Mouse (Mus musculus): ENCODE results near the gene Ccdc85c. TPM values are rescaled to one million over a fixed set of nuclear protein-coding genes. Genes with fewer than 3 reads are reported as not detected.
A peak's percentile ranks its signal among the peaks of the same experiment; 100 is the strongest.

Ccdc85c gene
- polyA plus RNA-seq, 1 experiment from 2014 or later: 15.8 TPM

DNA sequence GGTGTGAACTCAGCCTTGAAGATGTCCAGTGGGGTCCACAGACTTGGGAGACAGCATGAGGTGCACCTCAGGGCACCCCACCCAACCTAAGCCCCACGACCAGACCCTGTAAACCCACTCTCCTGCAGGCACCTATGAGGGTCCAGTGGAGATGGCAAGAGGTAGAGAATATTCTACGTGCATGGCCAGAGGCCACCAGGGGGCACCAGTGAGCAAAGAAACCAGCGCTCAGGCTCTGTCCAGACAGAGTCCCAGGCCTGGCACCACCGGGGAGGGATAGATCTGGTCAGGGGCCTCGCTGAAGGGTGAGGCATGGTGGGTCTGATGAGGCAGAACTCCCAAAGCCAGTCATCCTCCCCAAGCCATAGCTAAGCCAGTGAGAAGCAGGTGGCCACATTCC, 68.6 kb downstream of the Ccdc85c start:
- Histone ChIP-seq H3K27ac (replicated peaks) (no peak overlapping the region), H3K36me3 (peaks cover 55% of the 10 kb centered on the region), H3K4me2 (no peak overlapping the region), H3K9me3 (no peaks in the 10 kb centered on the region), H3K4me3 (no peak overlapping the region), H3K4me1 (replicated peaks) (peaks cover 36% of the 10 kb centered on the region), H3K27me3 (no peaks in the 10 kb centered on the region), H3K9ac (no peak overlapping the region)
- peak; percentile 58 for ATAC-seq (ENCODE audit: low read depth)
- WGBS: 11% methylated on average over 5 of the region's 5 CpGs

DNA sequence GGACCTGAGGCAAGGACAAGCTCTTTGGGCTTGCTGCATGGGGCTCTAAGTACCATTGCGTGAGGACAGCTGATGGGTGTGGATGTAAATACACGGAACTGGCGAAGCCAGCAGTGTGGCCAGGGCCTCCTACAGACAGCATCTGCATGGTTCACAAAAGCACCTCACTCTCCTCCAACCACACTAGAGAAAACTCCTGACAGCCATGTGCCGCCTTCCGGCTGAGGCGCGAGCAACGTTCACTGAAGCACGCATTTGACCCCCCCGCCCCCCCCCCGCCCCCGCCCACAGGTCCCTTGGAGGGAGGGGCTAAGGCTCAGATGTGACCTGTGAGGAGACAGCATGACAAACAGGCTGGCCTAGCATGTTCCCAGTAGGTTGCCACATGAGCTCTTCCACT, 70.2 kb downstream of the Ccdc85c start:
- no peaks in the 10 kb centered on the region for H3K9me3 ChIP-seq

DNA sequence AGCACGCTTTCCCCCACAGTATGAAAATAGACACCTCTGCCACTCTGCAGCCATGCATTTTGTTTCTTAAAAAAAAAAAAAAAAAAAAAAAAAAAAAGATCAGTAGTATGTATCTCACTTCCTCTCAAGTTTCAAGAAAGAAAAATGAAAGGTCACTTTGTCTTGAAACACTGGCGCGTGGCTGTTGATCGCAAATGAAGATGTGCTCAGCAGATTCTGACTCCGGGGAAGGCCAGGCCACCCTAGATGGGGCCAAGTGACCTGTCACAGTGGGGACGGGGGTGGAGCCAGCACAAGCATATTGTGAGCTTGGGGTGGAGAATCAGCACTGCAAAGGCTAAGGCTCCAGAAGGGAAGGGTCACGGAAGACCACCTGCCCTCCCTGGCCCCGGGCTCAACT, 71.3 kb downstream of the Ccdc85c start:
- H3K9me3 ChIP-seq: no peaks in the 10 kb centered on the region
- no peak for ATAC-seq (ENCODE audit: low read depth)
- peaks cover 11% of the 10 kb centered on the region; the same call in 1 of the 2 replicates for H3K4me1 ChIP-seq (replicated peaks)
- WGBS: 69% methylated on average over 8 of the region's 8 CpGs
- no peak overlapping the region for H3K27ac ChIP-seq (replicated peaks)
- H3K9ac ChIP-seq: no peak overlapping the region
- no peak overlapping the region for H3K4me2 ChIP-seq
- H3K27me3 ChIP-seq: no peaks in the 10 kb centered on the region
- peaks cover 83% of the 10 kb centered on the region for H3K36me3 ChIP-seq
- H3K4me3 ChIP-seq: no peak overlapping the region

More for the DNA sequence above, 70.2 kb downstream of the Ccdc85c start:
- Histone ChIP-seq H3K27ac (replicated peaks) (no peak overlapping the region), H3K27me3 (no peaks in the 10 kb centered on the region), H3K36me3 (peaks cover 72% of the 10 kb centered on the region), H3K4me1 (replicated peaks) (peaks cover 22% of the 10 kb centered on the region), H3K9ac (no peak overlapping the region), H3K4me2 (no peak overlapping the region), H3K4me3 (no peak overlapping the region)
- 69% methylated on average over 12 of the region's 12 CpGs for WGBS
- ATAC-seq (ENCODE audit: low read depth): no peak

DNA sequence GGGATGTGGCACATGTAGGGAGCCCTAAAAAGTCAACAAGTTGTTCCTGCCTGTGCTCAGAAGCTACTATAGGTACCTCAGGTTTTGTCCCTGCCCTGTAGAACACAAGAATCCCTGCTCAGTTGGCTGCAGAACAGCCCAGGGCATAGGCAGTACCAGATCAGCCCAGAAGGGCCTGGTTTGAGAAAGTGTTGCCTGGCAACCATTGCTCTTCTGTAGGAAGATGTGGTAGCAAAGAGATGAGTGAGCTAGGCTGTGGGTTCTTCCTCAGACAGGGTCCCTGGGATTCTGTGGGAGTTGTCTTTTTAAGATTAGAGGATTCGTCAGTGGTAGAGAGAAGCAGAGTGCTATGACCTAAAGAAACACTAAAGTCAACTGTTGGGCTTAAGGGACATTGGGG, 75.1 kb downstream of the Ccdc85c start:
- H3K36me3 ChIP-seq: peaks cover 99% of the 10 kb centered on the region

DNA sequence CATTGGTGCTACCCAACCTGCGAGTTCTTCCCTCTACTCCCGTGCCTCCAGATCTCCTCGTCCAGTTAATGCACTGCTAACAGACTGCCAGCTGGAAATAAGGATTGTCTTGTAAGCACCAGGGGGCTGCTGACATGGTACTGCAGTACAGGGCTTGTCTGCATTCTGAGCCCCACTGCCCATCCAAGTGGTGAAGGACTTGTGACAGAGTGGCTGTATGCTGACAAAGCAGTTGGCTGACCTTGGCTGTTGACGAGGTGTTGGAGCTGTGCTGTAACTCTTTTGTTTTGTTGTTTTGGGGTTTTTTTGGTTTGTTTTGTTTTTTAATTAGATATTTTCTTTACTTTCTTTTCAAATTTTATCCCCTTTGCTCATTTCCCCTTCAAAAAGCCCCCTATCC, 76.8 kb downstream of the Ccdc85c start:
- Histone ChIP-seq H3K27ac (replicated peaks) (no peak overlapping the region), H3K9me3 (no peaks in the 10 kb centered on the region), H3K4me3 (no peak overlapping the region), H3K36me3 (peaks cover 100% of the 10 kb centered on the region), H3K4me1 (replicated peaks) (no peaks in the 10 kb centered on the region), H3K27me3 (no peaks in the 10 kb centered on the region), H3K9ac (no peak overlapping the region), H3K4me2 (no peak overlapping the region)
- 82% methylated on average over 4 of the region's 4 CpGs for WGBS
- no peak for ATAC-seq (ENCODE audit: low read depth)

More for the DNA sequence above, 75.1 kb downstream of the Ccdc85c start:
- 93% methylated on average over 1 of the region's 1 CpGs for WGBS
- H3K9ac ChIP-seq: no peak overlapping the region
- H3K4me2 ChIP-seq: no peak overlapping the region
- H3K27ac ChIP-seq (replicated peaks): no peak overlapping the region
- H3K27me3 ChIP-seq: no peaks in the 10 kb centered on the region
- no peak overlapping the region for H3K4me3 ChIP-seq
- no peaks in the 10 kb centered on the region for H3K4me1 ChIP-seq (replicated peaks)
- H3K9me3 ChIP-seq: no peaks in the 10 kb centered on the region
- no peak for ATAC-seq (ENCODE audit: low read depth)

DNA sequence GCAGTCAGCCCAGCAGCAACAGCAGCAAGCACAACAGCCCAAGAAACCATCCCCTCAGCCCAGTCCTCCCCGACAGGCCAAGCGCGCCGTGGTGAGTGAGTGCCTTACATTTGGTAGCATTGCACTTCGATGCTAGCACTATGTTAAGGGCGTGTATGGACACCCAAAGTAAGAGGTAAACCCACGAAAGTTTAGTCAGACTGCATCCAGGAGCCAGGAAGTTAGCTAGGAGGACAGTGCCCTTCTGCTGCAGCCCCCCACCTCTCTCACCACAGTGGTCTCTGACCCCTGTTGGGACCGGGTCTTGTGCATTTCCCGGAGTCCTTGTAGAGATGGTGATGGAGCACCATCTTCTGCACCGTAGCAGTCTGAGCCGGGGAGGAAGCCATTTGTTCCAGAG, 79.5 kb downstream of the Ccdc85c start:
- H3K4me1 ChIP-seq (replicated peaks): no peaks in the 10 kb centered on the region
- no peak overlapping the region for H3K4me3 ChIP-seq
- no peak for ATAC-seq (ENCODE audit: low read depth)
- H3K4me2 ChIP-seq: no peak overlapping the region
- H3K27ac ChIP-seq (replicated peaks): no peak overlapping the region
- no peaks in the 10 kb centered on the region for H3K27me3 ChIP-seq
- no peaks in the 10 kb centered on the region for H3K9me3 ChIP-seq
- H3K36me3 ChIP-seq: peaks cover 98% of the 10 kb centered on the region
- WGBS: 94% methylated on average over 11 of the region's 11 CpGs
- no peak overlapping the region for H3K9ac ChIP-seq

DNA sequence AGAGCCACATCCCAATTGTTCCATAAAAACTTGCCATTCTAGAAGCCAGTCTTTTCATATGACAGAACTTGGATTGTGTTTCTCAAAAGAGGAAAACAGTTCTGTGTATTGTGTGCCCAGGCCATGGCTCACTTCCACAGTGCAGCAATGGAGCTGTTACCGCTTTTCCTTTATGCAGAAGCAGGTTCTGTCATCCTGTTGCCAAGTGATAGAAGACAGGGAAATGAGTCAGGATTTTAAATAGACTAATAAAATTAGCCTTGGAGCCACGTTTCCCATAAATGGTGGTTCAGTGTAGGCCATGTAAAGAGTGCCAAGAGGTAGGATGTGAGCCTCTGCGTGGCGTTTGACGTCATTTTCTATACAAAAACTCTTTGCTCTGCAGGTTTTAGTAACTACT, 81.3 kb downstream of the Ccdc85c start:
- no peaks in the 10 kb centered on the region for H3K27me3 ChIP-seq
- ATAC-seq (ENCODE audit: low read depth): no peak
- peaks cover 97% of the 10 kb centered on the region for H3K36me3 ChIP-seq
- H3K27ac ChIP-seq (replicated peaks): no peak overlapping the region
- no peak overlapping the region for H3K9ac ChIP-seq
- H3K4me2 ChIP-seq: no peak overlapping the region
- no peaks in the 10 kb centered on the region for H3K4me1 ChIP-seq (replicated peaks)
- H3K9me3 ChIP-seq: no peaks in the 10 kb centered on the region
- 93% methylated on average over 5 of the region's 5 CpGs for WGBS
- no peak overlapping the region for H3K4me3 ChIP-seq

DNA sequence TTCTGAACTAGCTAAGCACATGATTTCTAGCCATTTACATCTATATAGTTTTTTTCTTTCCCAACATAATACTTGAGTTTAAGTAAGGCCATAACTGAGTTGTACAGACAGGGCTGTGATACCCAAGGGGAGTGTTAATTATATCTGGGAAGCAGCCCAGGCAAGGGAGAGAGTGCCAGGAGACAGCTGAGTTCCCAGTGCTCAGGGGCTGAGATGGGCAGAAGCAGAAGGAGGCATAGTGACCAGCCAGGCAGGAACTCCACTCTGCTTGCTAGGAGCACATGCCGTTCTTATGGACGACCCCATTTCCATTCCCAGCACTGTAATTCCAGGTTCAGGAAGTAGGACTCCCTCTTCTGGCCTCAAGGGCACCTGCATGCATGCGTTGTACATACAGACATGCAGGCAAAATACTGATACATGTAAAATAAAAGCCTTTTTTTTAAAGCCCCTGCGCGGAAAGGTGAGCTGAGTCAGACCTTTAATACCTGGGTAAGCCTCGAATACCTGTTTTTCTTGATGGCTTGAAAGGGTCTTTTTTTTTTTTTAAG, 87.6 kb downstream of the Ccdc85c start:
- peaks cover 86% of the 10 kb centered on the region for H3K36me3 ChIP-seq
- no peak overlapping the region for H3K4me3 ChIP-seq
- 92% methylated on average over 6 of the region's 6 CpGs for WGBS
- no peaks in the 10 kb centered on the region for H3K9me3 ChIP-seq
- no peak overlapping the region for H3K4me2 ChIP-seq
- H3K4me1 ChIP-seq (replicated peaks): peaks cover 8% of the 10 kb centered on the region
- H3K27ac ChIP-seq (replicated peaks): no peak overlapping the region
- H3K27me3 ChIP-seq: no peaks in the 10 kb centered on the region
- no peak overlapping the region for H3K9ac ChIP-seq
- ATAC-seq (ENCODE audit: low read depth): no peak

DNA sequence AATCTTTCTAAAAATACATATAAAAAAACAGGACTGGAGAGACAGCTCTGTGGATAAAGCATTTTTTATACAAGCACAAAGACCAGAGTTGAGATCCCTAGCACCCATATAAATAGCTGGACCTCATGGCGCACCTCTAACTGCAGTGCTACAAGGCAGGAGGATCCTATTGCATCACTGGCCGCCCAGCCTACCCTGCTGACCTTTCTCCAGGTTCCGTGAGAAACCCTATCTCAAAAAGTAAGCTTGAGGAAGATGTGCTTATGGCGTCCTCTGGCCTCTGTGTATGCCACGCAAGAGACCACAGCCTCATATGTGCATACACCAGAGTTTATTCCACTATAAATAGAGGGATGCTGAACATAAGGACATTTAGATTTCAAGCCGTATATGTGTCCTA, 93.5 kb downstream of the Ccdc85c start:
- Histone ChIP-seq H3K9ac (no peak overlapping the region), H3K4me1 (replicated peaks) (peaks cover 35% of the 10 kb centered on the region), H3K27ac (replicated peaks) (no peak overlapping the region), H3K4me2 (no peak overlapping the region), H3K9me3 (no peaks in the 10 kb centered on the region), H3K27me3 (no peaks in the 10 kb centered on the region), H3K4me3 (no peak overlapping the region), H3K36me3 (peaks cover 41% of the 10 kb centered on the region)
- WGBS: 93% methylated on average over 6 of the region's 6 CpGs
- no peak for ATAC-seq (ENCODE audit: low read depth)

DNA sequence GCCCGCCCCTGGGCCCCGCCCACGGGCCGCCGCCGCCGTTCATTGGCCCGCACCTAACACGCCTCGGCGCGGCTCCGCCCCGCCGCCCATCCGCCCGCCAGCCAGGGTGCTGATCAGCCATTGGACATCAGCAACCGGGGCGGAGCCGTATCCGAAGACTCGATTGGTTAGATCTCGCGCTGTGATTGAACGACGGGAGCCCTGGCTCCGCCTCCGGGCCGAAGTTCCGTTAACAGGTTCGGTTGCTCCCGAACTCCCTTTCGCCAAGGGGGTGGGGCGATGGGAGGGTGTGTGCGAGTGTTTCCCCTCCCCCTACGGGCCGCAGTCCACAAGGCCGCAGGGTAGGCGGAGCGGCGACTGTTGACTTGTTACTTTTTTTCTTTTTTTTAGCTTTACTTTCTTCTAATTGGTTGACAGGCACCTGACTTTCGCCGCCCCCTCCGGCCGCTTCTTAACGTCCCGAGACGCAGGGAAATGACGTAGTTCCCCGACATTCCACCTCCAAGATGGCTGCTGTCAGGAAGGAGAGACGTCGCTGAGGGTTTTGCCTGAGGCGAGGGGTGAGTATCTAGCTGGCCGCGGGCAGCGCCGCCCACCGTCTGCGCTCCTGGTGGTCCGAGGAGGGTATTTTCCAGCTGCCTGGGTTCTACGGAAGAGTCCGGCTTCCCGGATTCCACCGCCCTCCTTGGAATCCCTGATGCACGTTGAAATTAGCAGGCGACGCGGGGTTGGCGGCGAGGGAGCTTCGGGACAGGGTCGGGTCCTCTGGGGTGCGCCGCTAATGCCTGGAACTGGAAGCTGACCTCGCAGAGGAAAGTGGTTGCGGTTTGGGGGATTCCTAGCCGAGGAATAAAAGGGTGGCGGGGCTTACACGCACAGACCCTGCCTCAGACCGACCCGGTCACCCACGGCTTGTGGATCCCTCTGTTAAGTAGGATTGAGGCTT, 95.6 kb downstream of the Ccdc85c start, which contains the start of gene Ccnk:
Ccnk (plus strand) TSS at position 259 of the 946 bp plus-strand sequence.
- peak; percentile 98 for ATAC-seq (ENCODE audit: low read depth)
- under 1% methylated on average over 82 of the region's 82 CpGs for WGBS

DNA sequence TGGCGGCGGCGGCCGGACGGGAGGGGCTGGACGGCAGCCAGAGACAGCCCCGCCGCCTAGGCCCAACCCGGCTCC, 96.1 kb downstream of the Ccdc85c start, which contains the start of gene Setd3:
Setd3 (minus strand) TSS at position 69 of the 75 bp plus-strand sequence.
- Histone ChIP-seq H3K36me3 (peaks cover 24% of the 10 kb centered on the region; the same call in 1 of the 2 replicates), H3K27me3 (no peaks in the 10 kb centered on the region), H3K9ac (peak within 1 kb of the TSS; percentile 91), H3K9me3 (no peaks in the 10 kb centered on the region), H3K4me3 (peak within 1 kb of the TSS; percentile 83), H3K27ac (replicated peaks) (peak within 1 kb of the TSS; percentile 90), H3K4me1 (replicated peaks) (peaks cover 34% of the 10 kb centered on the region), H3K4me2 (peak within 1 kb of the TSS; percentile 95)
- no peak for ATAC-seq (ENCODE audit: low read depth)
- 0% methylated on average over 9 of the region's 9 CpGs for WGBS

More for the DNA sequence above, 95.6 kb downstream of the Ccdc85c start, which contains the start of gene Ccnk:
- H3K9me3 ChIP-seq: no peaks in the 10 kb centered on the region
- peak within 1 kb of the TSS; percentile 95 for H3K4me2 ChIP-seq
- no peaks in the 10 kb centered on the region for H3K27me3 ChIP-seq
- H3K4me1 ChIP-seq (replicated peaks): peaks cover 34% of the 10 kb centered on the region
- peak within 1 kb of the TSS; percentile 90 for H3K27ac ChIP-seq (replicated peaks)
- peak within 1 kb of the TSS; percentile 91 for H3K9ac ChIP-seq
- H3K36me3 ChIP-seq: peaks cover 24% of the 10 kb centered on the region; the same call in 1 of the 2 replicates
- H3K4me3 ChIP-seq: peak within 1 kb of the TSS; percentile 83

DNA sequence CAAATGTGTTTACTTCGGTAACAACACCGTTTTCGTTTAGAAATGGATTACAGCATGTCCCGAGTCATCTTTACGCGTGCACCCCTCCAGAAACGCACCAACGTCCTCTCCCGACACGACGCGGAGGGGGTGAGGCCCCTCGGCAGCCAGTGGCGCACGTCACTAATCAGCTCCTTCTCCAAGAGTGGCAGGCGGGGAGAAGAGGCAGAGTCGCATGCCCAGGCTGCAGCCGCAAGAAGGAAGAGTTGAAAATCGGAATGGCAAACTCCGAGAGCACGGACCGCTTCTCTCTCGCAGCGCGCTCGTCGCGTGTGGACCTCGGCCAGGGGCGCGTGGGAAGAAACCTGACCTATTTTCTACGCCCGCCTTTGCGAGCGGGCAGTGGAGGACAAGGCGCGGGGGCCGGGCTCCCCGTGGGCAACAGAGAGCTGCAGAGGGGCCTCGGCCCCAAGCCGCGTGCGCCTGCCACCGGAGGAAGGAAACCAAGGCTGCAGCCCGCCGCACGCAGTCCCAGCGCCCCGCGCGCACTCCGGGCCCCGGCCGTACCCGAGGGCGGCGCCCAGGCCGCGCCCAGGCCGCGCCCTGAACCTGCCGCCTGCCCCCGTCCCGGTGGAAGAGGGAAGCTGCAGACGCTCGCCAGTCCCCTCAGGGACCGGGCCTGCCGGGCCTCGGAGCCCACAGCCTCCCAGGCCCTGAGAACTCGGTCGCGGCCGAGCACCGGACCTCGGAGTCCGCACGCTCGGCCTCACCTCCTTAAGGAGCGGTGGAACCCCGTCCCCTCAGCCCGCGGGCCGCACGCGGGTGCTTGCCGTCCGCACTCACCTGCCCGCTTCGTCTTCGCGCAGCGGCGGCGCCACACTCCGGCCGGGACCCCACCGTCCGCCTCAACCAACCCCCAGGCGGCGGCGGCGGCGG, 96.6 kb downstream of the Ccdc85c start:
- ATAC-seq (ENCODE audit: low read depth): peak; percentile 32
- peaks cover 34% of the 10 kb centered on the region for H3K4me1 ChIP-seq (replicated peaks)
- peaks cover 19% of the 10 kb centered on the region; the same call in 1 of the 2 replicates for H3K36me3 ChIP-seq
- H3K27me3 ChIP-seq: no peaks in the 10 kb centered on the region
- WGBS: under 1% methylated on average over 100 of the region's 103 CpGs
- no peaks in the 10 kb centered on the region for H3K9me3 ChIP-seq
- H3K4me3 ChIP-seq: peak overlapping the region; percentile 83
- H3K27ac ChIP-seq (replicated peaks): peak overlapping the region; percentile 90
- H3K9ac ChIP-seq: peak overlapping the region; percentile 86
- peak overlapping the region; percentile 90 for H3K4me2 ChIP-seq

Data from neural tube, embryonic 13.5 days (tissue).